Mouse (Mus musculus): ENCODE measurements around the gene Leng8.

DNA sequence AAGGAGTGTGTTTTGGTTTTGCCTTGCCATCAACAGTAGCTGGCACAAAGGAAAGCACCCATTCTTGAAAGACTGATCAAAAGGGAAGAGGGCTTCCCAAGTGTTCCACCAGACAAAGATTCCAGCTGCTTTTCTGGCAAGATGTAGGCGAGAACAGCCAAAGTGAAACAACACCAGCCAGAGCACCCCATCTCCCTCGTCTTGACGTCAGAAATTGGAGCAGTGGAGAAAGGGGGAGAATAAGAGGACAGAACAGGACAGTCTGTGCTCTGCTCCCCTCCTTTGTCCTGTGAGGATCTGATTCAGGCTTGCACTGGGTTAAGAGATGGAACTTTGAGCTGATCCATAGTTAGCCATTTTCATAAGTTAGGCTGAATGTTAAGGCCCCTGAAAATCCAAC, 25.1 kb upstream of the Leng8 start:
- TF ChIP-seq CTCF (IDR thresholded peaks at IDR 0.05; ENCODE audit: borderline replicate concordance, extremely low read depth, insufficient read depth, insufficient read length), result no peak
- no peak for TF ChIP-seq POLR2A (IDR thresholded peaks at IDR 0.05; ENCODE audit: borderline replicate concordance, extremely low read depth, insufficient read depth, insufficient read length, poor library complexity, severe bottlenecking)
